ENCODE assay signal across 15 mouse cellular contexts in genomic region chr19:61087781-61088180, GRCm38 (mm10).
"Had no signal": no experiment of that assay in that cellular context is flagged by ENCODE, and none has a peak within 500 bp of the region (broad histone marks: within the 10 kb centered on the region; RNA-seq: fewer than 3 reads in every experiment).

No protein-coding gene starts in this region.

- H3K4me2 ChIP-seq: lung, embryonic 14.5 days; midbrain, embryonic 11.5 days; midbrain, embryonic 13.5 days; midbrain, embryonic 15.5 days; neural tube, embryonic 12.5 days; stomach, embryonic 15.5 days had no signal

- H3K9me3 ChIP-seq: megakaryocyte, embryonic 14.5 days; midbrain, embryonic 13.5 days; midbrain, embryonic 15.5 days; neural tube, embryonic 12.5 days; stomach, embryonic 15.5 days had no signal

- H3K27ac ChIP-seq: midbrain, embryonic 13.5 days; midbrain, embryonic 15.5 days; neural tube, embryonic 12.5 days; stomach, embryonic 15.5 days; stomach, postnatal 0 days had no signal

- H3K27me3 ChIP-seq: megakaryocyte, embryonic 14.5 days; midbrain, embryonic 13.5 days; midbrain, embryonic 15.5 days; neural tube, embryonic 12.5 days; stomach, embryonic 15.5 days had no signal

- H3K4me1 ChIP-seq: midbrain, embryonic 13.5 days; midbrain, embryonic 15.5 days; neural tube, embryonic 12.5 days; stomach, embryonic 15.5 days had no signal

- H3K4me3 ChIP-seq: megakaryocyte, embryonic 14.5 days; midbrain, embryonic 13.5 days; midbrain, embryonic 15.5 days; neural tube, embryonic 12.5 days; stomach, embryonic 15.5 days had no signal

- H3K36me3 ChIP-seq: midbrain, embryonic 15.5 days; stomach, embryonic 15.5 days had no signal

- DNase-seq: lung, adult 18-20 months; lung, embryonic 14.5 days; lung, postnatal 10 days; lung, postnatal 4 days; right cerebral cortex, postnatal 14 days; thymus, adult 2 months; thymus, postnatal 25 days; thymus, postnatal 4 days had no signal

- H3K9ac ChIP-seq: lung, embryonic 14.5 days; midbrain, embryonic 13.5 days; midbrain, embryonic 15.5 days; neural tube, embryonic 12.5 days; stomach, embryonic 15.5 days had no signal

- ATAC-seq: midbrain, embryonic 13.5 days; midbrain, embryonic 15.5 days had no signal
